Mouse (Mus musculus): ENCODE results near the gene Sema4f.

GRCm38 (mm10) chr6:82862042-82862441, 77.5 kb downstream of the Sema4f start:
- TF ChIP-seq CTCF (IDR thresholded peaks at IDR 0.05; ENCODE audit: low read depth, low read length) (no peak), POLR2A (IDR thresholded peaks at IDR 0.05; ENCODE audit: insufficient read depth, low read length) (no peak)
